In the genomic region with DNA sequence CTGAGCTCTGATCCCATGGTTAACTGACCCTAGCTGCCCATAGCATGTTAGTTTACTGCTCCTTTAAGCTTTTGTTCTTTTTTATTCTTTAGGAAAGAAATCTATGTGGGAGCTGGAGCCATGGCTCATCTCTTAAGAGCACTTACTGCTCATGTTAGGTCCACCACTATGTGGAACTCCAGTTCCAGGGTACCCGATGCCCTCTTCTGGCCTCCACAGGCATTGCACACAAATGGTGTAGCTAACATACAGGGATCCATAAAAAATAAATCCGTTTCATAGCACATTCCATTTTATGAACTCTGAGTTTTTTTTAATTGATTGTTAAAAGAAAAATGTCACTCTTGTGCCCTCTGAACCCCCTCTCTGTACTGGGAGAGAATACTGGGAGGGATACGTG, we compare ENCODE assay signal across 10 mouse cellular contexts. TPM values are rescaled to one million over a fixed set of nuclear protein-coding genes. Genes with fewer than 3 reads are reported as not detected.
DNase-seq lines count a peak whose midpoint lies in the region; ATAC-seq and TF ChIP-seq lines count a peak whose summit lies in the region.
"Had no signal": no experiment of that assay in that cellular context is flagged by ENCODE, and none has a peak within 500 bp of the region (broad histone marks: within the 10 kb centered on the region; RNA-seq: fewer than 3 reads in every experiment).

No protein-coding gene starts in this region.

- H3K9me3 ChIP-seq in forebrain, postnatal 0 days (ENCODE audit: low read length), result no peaks in the 10 kb centered on the region
- no peaks in the 10 kb centered on the region for H3K9me3 ChIP-seq in forebrain, embryonic 15.5 days
- no peaks in the 10 kb centered on the region for H3K9me3 ChIP-seq in midbrain, embryonic 10.5 days (replicated peaks)
- H3K9me3 ChIP-seq in midbrain, embryonic 16.5 days (replicated peaks; ENCODE audit: control insufficient read depth, low read length, poor library complexity, severe bottlenecking), result no peaks in the 10 kb centered on the region
- H3K9me3 ChIP-seq: heart, embryonic 15.5 days; midbrain, embryonic 12.5 days had no signal

- no peak overlapping the region for H3K9ac ChIP-seq in forebrain, postnatal 0 days
- no peak overlapping the region for H3K9ac ChIP-seq in forebrain, embryonic 15.5 days (replicated peaks)
- no peak overlapping the region for H3K9ac ChIP-seq in midbrain, embryonic 16.5 days (ENCODE audit: low read depth, low read length)
- H3K9ac ChIP-seq: heart, embryonic 15.5 days; midbrain, embryonic 12.5 days had no signal

- 40% methylated on average over 3 of the region's 3 CpGs for WGBS in forebrain, postnatal 0 days
- WGBS in forebrain, embryonic 15.5 days, result 54% methylated on average over 3 of the region's 3 CpGs
- 40% methylated on average over 3 of the region's 3 CpGs for WGBS in midbrain, embryonic 10.5 days
- WGBS in midbrain, embryonic 16.5 days, result 42% methylated on average over 3 of the region's 3 CpGs

- H3K4me2 ChIP-seq in forebrain, postnatal 0 days (ENCODE audit: low read depth), result no peak overlapping the region
- H3K4me2 ChIP-seq in forebrain, embryonic 15.5 days (replicated peaks), result no peak overlapping the region
- no peak overlapping the region for H3K4me2 ChIP-seq in midbrain, embryonic 16.5 days (ENCODE audit: low read length)
- H3K4me2 ChIP-seq: heart, embryonic 15.5 days; midbrain, embryonic 12.5 days had no signal

- H3K4me1 ChIP-seq in forebrain, postnatal 0 days (ENCODE audit: insufficient read depth), result no peaks in the 10 kb centered on the region
- peaks cover 11% of the 10 kb centered on the region; the same call in 1 of the 2 replicates for H3K4me1 ChIP-seq in forebrain, embryonic 15.5 days
- peaks cover 5% of the 10 kb centered on the region for H3K4me1 ChIP-seq in midbrain, embryonic 10.5 days
- no peaks in the 10 kb centered on the region; the same call in 1 of the 2 replicates for H3K4me1 ChIP-seq in midbrain, embryonic 16.5 days (ENCODE audit: control insufficient read depth, insufficient read depth, low read length)

- TF ChIP-seq CTCF in forebrain, postnatal 0 days (IDR thresholded peaks at IDR 0.05; ENCODE audit: low read depth), result peak; percentile 76

- no peak overlapping the region for H3K27ac ChIP-seq in forebrain, postnatal 0 days (ENCODE audit: low read depth, low read length)
- no peak overlapping the region for H3K27ac ChIP-seq in forebrain, embryonic 15.5 days (replicated peaks)
- H3K27ac ChIP-seq in midbrain, embryonic 10.5 days (replicated peaks), result no peak overlapping the region
- no peak overlapping the region for H3K27ac ChIP-seq in midbrain, embryonic 16.5 days (ENCODE audit: low read length)
- H3K27ac ChIP-seq: heart, embryonic 15.5 days; midbrain, embryonic 12.5 days had no signal

- peak; percentile 64 for DNase-seq in forebrain, postnatal 0 days
- DNase-seq in midbrain, embryonic 10.5 days (ENCODE audit: low spot score), result peak; percentile 27
- DNase-seq in brain, adult 2 months (ENCODE audit: low read depth, low spot score), result peak; percentile 58
- peak; percentile 56 for DNase-seq in retina, embryonic 14.5 days (ENCODE audit: low spot score)
- no peak for DNase-seq in ovary, postnatal 10 days (ENCODE audit: low spot score)

- H3K36me3 ChIP-seq in forebrain, postnatal 0 days (ENCODE audit: insufficient read depth), result no peaks in the 10 kb centered on the region
- H3K36me3 ChIP-seq in forebrain, embryonic 15.5 days, result no peaks in the 10 kb centered on the region
- H3K36me3 ChIP-seq in midbrain, embryonic 10.5 days, result no peaks in the 10 kb centered on the region
- H3K36me3 ChIP-seq in midbrain, embryonic 16.5 days (ENCODE audit: control insufficient read depth, insufficient read depth, low read length), result no peaks in the 10 kb centered on the region
- H3K36me3 ChIP-seq: heart, embryonic 15.5 days; midbrain, embryonic 12.5 days had no signal

- no peak for ATAC-seq in forebrain, postnatal 0 days
- no peak for ATAC-seq in forebrain, embryonic 15.5 days (replicated peaks)
- no peak for ATAC-seq in midbrain, embryonic 16.5 days
- no peak for ATAC-seq in inflammation-experienced regulatory T-cells, adult 6 months

- no peaks in the 10 kb centered on the region for H3K27me3 ChIP-seq in forebrain, postnatal 0 days (ENCODE audit: insufficient read depth, low read length)
- peaks cover 2% of the 10 kb centered on the region; the same call in 1 of the 2 replicates for H3K27me3 ChIP-seq in forebrain, embryonic 15.5 days
- H3K27me3 ChIP-seq in midbrain, embryonic 10.5 days (ENCODE audit: low read depth, poor library complexity, severe bottlenecking), result peaks cover 11% of the 10 kb centered on the region
- H3K27me3 ChIP-seq in midbrain, embryonic 16.5 days (ENCODE audit: control insufficient read depth, insufficient read depth, low read depth, low read length), result peaks cover 8% of the 10 kb centered on the region

- no peak overlapping the region for H3K4me3 ChIP-seq in forebrain, postnatal 0 days (ENCODE audit: low read depth, low read length)
- no peak overlapping the region for H3K4me3 ChIP-seq in forebrain, embryonic 15.5 days
- no peak overlapping the region for H3K4me3 ChIP-seq in midbrain, embryonic 10.5 days
- no peak overlapping the region for H3K4me3 ChIP-seq in midbrain, embryonic 16.5 days (ENCODE audit: low read depth, low read length)
- H3K4me3 ChIP-seq: heart, embryonic 15.5 days; midbrain, embryonic 12.5 days had no signal

RNA-seq across cellular contexts. Expression of gene Mul1, which starts 4.7 kb away (rescaled TPM):
- 30.1 and 32.4 TPM in 2 replicates for total RNA-seq in forebrain, postnatal 0 days (2014; rRNA removed)
- 13.5 and 19.4 TPM in 2 replicates for polyA plus RNA-seq in forebrain, postnatal 0 days (2015; fragmentation: Nextera tagmentation; extraction: Ambion mirVana)
- 18.5 and 19.0 TPM in 2 replicates for polyA plus RNA-seq in forebrain, embryonic 15.5 days (2015; fragmentation: Nextera tagmentation; extraction: Ambion mirVana)
- 19.2 and 22.3 TPM in 2 replicates for polyA plus RNA-seq in midbrain, embryonic 10.5 days (2016; fragmentation: Nextera tagmentation; extraction: Ambion mirVana)
- polyA plus RNA-seq in midbrain, embryonic 16.5 days (2015; fragmentation: Nextera tagmentation; extraction: Ambion mirVana), result 18.3 and 20.1 TPM in 2 replicates
- polyA plus RNA-seq in inflammation-experienced regulatory T-cells, adult 6 months (2017; shearing (Covaris generic)), result 10 to 100 TPM; 11.9 to 16.6 (median 14.9) TPM

RNA-seq across cellular contexts. Expression of gene Camk2n1, which starts 24.3 kb away (rescaled TPM):
- total RNA-seq in forebrain, postnatal 0 days (2014; rRNA removed), result 45.9 and 48.3 TPM in 2 replicates
- 17.1 and 21.4 TPM in 2 replicates for polyA plus RNA-seq in forebrain, postnatal 0 days (2015; fragmentation: Nextera tagmentation; extraction: Ambion mirVana)
- polyA plus RNA-seq in forebrain, embryonic 15.5 days (2015; fragmentation: Nextera tagmentation; extraction: Ambion mirVana), result 9.7 and 10.7 TPM in 2 replicates
- polyA plus RNA-seq in midbrain, embryonic 10.5 days (2016; fragmentation: Nextera tagmentation; extraction: Ambion mirVana), result 3.3 and 3.9 TPM in 2 replicates
- 18.2 and 18.7 TPM in 2 replicates for polyA plus RNA-seq in midbrain, embryonic 16.5 days (2015; fragmentation: Nextera tagmentation; extraction: Ambion mirVana)
- polyA plus RNA-seq in inflammation-experienced regulatory T-cells, adult 6 months (2017; shearing (Covaris generic)), result 1 to 10 TPM; 1.0 to 2.1 (median 1.2) TPM

RNA-seq across cellular contexts. Expression of gene Fam43b, which starts 33.5 kb away (rescaled TPM):
- total RNA-seq in forebrain, postnatal 0 days (2014; rRNA removed), result 11.9 and 14.7 TPM in 2 replicates
- 18.9 and 22.6 TPM in 2 replicates for polyA plus RNA-seq in forebrain, postnatal 0 days (2015; fragmentation: Nextera tagmentation; extraction: Ambion mirVana)
- 4.7 and 7.2 TPM in 2 replicates for polyA plus RNA-seq in forebrain, embryonic 15.5 days (2015; fragmentation: Nextera tagmentation; extraction: Ambion mirVana)
- polyA plus RNA-seq in midbrain, embryonic 10.5 days (2016; fragmentation: Nextera tagmentation; extraction: Ambion mirVana), result 0.06 TPM in 1 of 2 replicates, not detected in the other
- 11.5 and 15.9 TPM in 2 replicates for polyA plus RNA-seq in midbrain, embryonic 16.5 days (2015; fragmentation: Nextera tagmentation; extraction: Ambion mirVana)
- not detected for polyA plus RNA-seq in inflammation-experienced regulatory T-cells, adult 6 months (2017; shearing (Covaris generic))
- polyA plus RNA-seq: heart, embryonic 15.5 days had no signal
